Mouse (Mus musculus) midbrain, embryonic 13.5 days (tissue): ENCODE measurements around the gene Tsfm. TPM values are rescaled to one million over a fixed set of nuclear protein-coding genes. Genes with fewer than 3 reads are reported as not detected.
A peak's percentile ranks its signal among the peaks of the same experiment; 100 is the strongest.

Experiments used
- ATAC-seq: fragments of 200-750 bp; cut with Nextera tagmentation; 2 replicates; pipeline ENCODE4 v1.8.0; 2017; ENCODE audit warnings: mild to moderate bottlenecking, moderate TSS enrichment, moderate library complexity
- H3K27ac ChIP-seq: fragments of 300-500 bp; sonication (generic); 2 replicates; pipeline ENCODE4 v1.5.1; 2015; ENCODE audit warnings: inconsistent platforms, mild to moderate bottlenecking, moderate library complexity
- H3K27me3 ChIP-seq: fragments of 300-500 bp; sonication (generic); 2 replicates; pipeline ENCODE4 v1.6.1; 2015; ENCODE audit warnings: mild to moderate bottlenecking, inconsistent platforms
- H3K36me3 ChIP-seq: fragments of 300-500 bp; sonication (generic); 2 replicates; pipeline ENCODE4 v1.6.1; 2015; ENCODE audit warnings: mild to moderate bottlenecking, inconsistent platforms
- H3K4me1 ChIP-seq: fragments of 300-500 bp; sonication (generic); replicated peaks from 2 replicates; pipeline ENCODE4 v1.6.1; 2015; ENCODE audit warnings: inconsistent platforms
- H3K4me2 ChIP-seq: fragments of 300-500 bp; sonication (generic); replicated peaks from 2 replicates; pipeline ENCODE4 v1.6.1; 2015; ENCODE audit warnings: moderate library complexity, mild to moderate bottlenecking, inconsistent platforms
- H3K4me3 ChIP-seq: fragments of 300-500 bp; sonication (generic); replicated peaks from 2 replicates; pipeline ENCODE4 v1.5.1; 2015; ENCODE audit warnings: mild to moderate bottlenecking, inconsistent platforms
- H3K9ac ChIP-seq: fragments of 300-500 bp; sonication (generic); replicated peaks from 2 replicates; pipeline ENCODE4 v1.6.1; 2015; ENCODE audit warnings: mild to moderate bottlenecking, inconsistent platforms
- H3K9me3 ChIP-seq: fragments of 300-500 bp; sonication (generic); 2 replicates; pipeline ENCODE4 v1.6.1; 2016; ENCODE audit warnings: mild to moderate bottlenecking, inconsistent platforms
- WGBS: fragments of 180-500 bp; shearing (Covaris S2); methylation state at CpG from one replicate; pipeline ENCODE4 v1.1.7; 2015; 5-methylcytosine and 5-hydroxymethylcytosine counted together
- polyA plus RNA-seq: library from polyadenylated mRNA; unstranded; fragments of >200 nt; fragmentation: Nextera tagmentation; extraction: Ambion mirVana; gene quantifications from 2 replicates; pipeline ENCODE4 v1.2.1, GENCODE M21; 2015

Gene Tsfm
- polyA plus RNA-seq, 1 experiment from 2014 or later = 63.9 TPM

GRCm38 (mm10) chr10:126988513-126989165, 42.0 kb downstream of the Tsfm start:
- WGBS = 75% methylated on average over 5 of the region's 5 CpGs
- Histone ChIP-seq H3K4me1 (peaks cover 65% of the 10 kb centered on the region), H3K36me3 (peaks cover 21% of the 10 kb centered on the region), H3K27ac (peak overlapping the region; percentile 56), H3K4me3 (no peak overlapping the region), H3K9ac (no peak overlapping the region), H3K9me3 (no peaks in the 10 kb centered on the region), H3K27me3 (no peaks in the 10 kb centered on the region), H3K4me2 (no peak overlapping the region)
- ATAC-seq = no peak

DNA sequence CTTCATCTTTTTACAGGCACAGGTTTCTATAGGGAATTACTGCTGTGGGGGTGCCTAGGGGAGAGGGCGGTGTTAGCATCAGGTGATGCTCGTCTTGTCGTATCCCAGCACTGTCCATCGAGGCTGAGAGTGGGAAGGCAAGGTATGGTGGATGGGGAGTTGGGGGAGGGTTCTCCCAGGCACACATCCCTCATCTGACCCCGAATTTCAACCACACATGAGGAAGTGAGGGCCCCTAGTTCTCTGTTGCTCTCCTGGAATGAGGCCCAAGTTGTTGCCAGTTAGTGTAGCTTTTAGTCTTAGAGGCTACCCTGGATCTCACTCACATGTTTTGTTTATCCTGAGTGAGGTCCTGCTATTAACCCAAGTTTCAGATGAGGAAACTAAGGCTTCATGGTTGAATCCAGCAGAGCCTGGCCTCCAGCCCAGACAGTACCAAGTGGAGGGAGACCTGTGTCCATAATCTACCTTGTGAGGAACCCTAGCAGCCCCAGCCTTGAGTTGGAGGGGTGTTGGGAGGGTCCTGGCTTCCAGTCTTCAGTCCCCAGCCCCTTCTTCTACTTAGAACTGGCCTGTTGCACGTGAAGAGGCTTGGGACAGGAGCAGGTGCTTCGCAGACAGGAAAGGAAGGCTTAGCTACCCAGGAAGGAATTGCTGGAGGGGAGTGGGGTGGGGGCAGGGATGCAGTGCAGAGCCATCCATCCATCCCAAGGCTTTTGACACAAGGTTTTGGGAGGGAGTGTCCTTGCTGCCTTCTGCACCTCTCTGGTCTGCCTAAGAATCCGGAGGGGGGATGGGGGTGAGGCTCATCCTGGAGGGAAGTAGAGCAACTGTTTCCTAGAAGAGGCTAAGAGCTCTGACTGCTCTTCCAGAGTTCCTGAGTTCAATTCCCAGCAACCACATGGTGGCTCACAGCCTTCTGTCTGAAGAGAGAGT, 43.2 kb downstream of the Tsfm start:
- no peak overlapping the region for H3K4me2 ChIP-seq
- peak overlapping the region; percentile 58; the same call in 1 of the 2 replicates for H3K27ac ChIP-seq
- H3K4me3 ChIP-seq = no peak overlapping the region
- H3K36me3 ChIP-seq = peaks cover 9% of the 10 kb centered on the region
- WGBS = 60% methylated on average over 8 of the region's 8 CpGs
- ATAC-seq = no peak
- H3K9me3 ChIP-seq = no peaks in the 10 kb centered on the region
- H3K27me3 ChIP-seq = no peaks in the 10 kb centered on the region
- no peak overlapping the region for H3K9ac ChIP-seq
- H3K4me1 ChIP-seq = peaks cover 77% of the 10 kb centered on the region

- peaks cover 1% of the 10 kb centered on the region; the same call in 1 of the 2 replicates for H3K36me3 ChIP-seq
- H3K4me1 ChIP-seq = peaks cover 86% of the 10 kb centered on the region
- no peak overlapping the region for H3K4me3 ChIP-seq
- H3K27me3 ChIP-seq = no peaks in the 10 kb centered on the region
- no peak overlapping the region; the same call in 1 of the 2 replicates for H3K4me2 ChIP-seq
- H3K9me3 ChIP-seq = no peaks in the 10 kb centered on the region
- 60% methylated on average over 4 of the region's 4 CpGs for WGBS
- no peak overlapping the region for H3K9ac ChIP-seq
- peak overlapping the region; percentile 58 for H3K27ac ChIP-seq
- ATAC-seq = 0 out of 2 replicates have a peak, but pooled peaks have one; percentile 26
Measured at GRCm38 (mm10) chr10:126986541-126986961, 44.1 kb downstream of the Tsfm start.

DNA sequence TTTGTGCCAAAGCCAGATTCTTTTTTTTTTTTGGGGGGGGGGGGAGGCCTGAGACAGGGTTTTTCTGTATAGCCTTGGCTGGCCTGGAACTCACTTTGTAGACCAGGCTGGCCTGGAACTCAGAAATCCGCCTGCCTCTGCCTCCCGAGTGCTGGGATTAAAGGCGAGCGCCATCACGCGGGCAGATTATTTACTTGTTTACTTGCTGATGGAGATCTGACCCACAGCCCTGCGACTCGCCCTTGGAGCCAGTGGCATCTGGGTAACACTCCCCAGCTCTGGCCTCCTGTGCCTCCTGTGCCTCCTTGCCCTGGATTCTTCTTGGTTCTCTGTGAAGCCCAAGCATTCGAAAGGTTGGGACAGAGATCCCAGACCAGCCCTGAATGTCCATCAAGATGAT, 45.1 kb downstream of the Tsfm start:
- Histone ChIP-seq H3K9ac (no peak overlapping the region), H3K9me3 (no peaks in the 10 kb centered on the region), H3K4me3 (no peak overlapping the region), H3K4me2 (no peak overlapping the region), H3K27ac (no peak overlapping the region), H3K36me3 (no peaks in the 10 kb centered on the region), H3K4me1 (peaks cover 89% of the 10 kb centered on the region), H3K27me3 (no peaks in the 10 kb centered on the region)
- ATAC-seq = no peak
- WGBS = 96% methylated on average over 9 of the region's 9 CpGs

DNA sequence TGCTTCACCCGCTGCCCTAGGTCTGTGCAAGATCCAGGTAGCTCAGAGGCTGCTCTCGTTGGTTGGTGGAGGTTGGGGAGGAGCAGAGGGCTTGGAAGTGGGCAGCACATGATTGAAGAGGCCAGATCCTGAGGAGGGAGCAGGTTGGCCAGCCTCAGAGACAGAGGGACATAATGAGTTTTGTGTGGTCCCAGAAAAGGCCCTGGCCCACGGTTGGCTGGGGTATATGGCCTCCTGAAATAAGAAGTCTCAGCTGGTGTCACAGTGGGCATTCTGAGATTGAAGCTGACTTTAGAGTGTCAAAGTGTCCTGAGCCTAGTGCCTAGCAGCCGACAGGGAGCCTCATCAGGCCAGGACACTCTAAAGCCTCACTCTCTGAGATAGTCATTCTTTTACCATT, 45.5 kb downstream of the Tsfm start:
- WGBS = 79% methylated on average over 4 of the region's 4 CpGs
- H3K4me3 ChIP-seq = no peak overlapping the region
- H3K4me1 ChIP-seq = peaks cover 89% of the 10 kb centered on the region
- H3K36me3 ChIP-seq = no peaks in the 10 kb centered on the region
- H3K9me3 ChIP-seq = no peaks in the 10 kb centered on the region
- H3K27me3 ChIP-seq = no peaks in the 10 kb centered on the region
- H3K27ac ChIP-seq = no peak overlapping the region; the same call in 1 of the 2 replicates
- H3K4me2 ChIP-seq = 0 out of 2 replicates have a peak overlapping the region, but pooled peaks have one; percentile 1
- no peak overlapping the region; the same call in 1 of the 2 replicates for H3K9ac ChIP-seq
- ATAC-seq = no peak

GRCm38 (mm10) chr10:126984189-126985004, 46.2 kb downstream of the Tsfm start:
- peak overlapping the region; percentile 81 for H3K4me2 ChIP-seq
- no peak for ATAC-seq
- 0 out of 2 replicates have a peak overlapping the region, but pooled peaks have one; percentile 2 for H3K4me3 ChIP-seq
- H3K4me1 ChIP-seq = peaks cover 88% of the 10 kb centered on the region
- no peaks in the 10 kb centered on the region for H3K9me3 ChIP-seq
- no peaks in the 10 kb centered on the region for H3K27me3 ChIP-seq
- H3K27ac ChIP-seq = peak overlapping the region; percentile 19; the same call in 1 of the 2 replicates
- no peaks in the 10 kb centered on the region for H3K36me3 ChIP-seq
- 31% methylated on average over 5 of the region's 5 CpGs for WGBS
- peak overlapping the region; percentile 8; the same call in 1 of the 2 replicates for H3K9ac ChIP-seq

DNA sequence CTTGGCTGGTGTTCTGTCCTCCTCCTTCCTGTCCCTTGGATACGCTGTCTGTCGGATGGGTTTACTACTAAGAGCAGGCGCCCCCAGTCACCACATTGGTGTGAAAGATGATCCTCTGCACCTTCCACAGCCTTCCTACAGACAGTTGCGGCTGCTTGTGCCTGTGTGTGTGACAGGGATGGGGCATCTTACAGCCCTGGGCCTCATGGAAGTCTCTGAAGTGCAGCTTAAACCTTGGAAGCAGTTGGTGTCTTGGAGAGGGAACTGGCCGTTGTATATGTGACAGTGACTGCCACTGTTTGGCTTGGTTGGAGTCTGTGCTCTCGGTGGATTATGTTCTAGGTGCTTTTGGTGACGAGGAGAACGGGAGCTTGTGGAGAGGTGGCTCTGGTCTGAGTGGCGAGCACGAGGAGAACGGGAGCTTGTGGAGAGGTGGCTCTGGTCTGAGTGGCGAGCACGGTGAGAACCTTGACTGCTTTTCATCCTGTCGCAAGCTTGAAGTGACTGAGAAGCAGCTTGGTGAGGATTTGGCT, 47.4 kb downstream of the Tsfm start:
- no peaks in the 10 kb centered on the region for H3K9me3 ChIP-seq
- no peaks in the 10 kb centered on the region for H3K27me3 ChIP-seq
- H3K9ac ChIP-seq = peak overlapping the region; percentile 96
- H3K4me1 ChIP-seq = peaks cover 82% of the 10 kb centered on the region
- H3K4me3 ChIP-seq = no peak overlapping the region; the same call in 1 of the 2 replicates
- 61% methylated on average over 14 of the region's 14 CpGs for WGBS
- ATAC-seq = no peak
- no peaks in the 10 kb centered on the region for H3K36me3 ChIP-seq
- H3K27ac ChIP-seq = no peak overlapping the region
- peak overlapping the region; percentile 81 for H3K4me2 ChIP-seq

GRCm38 (mm10) chr10:126981746-126982145, 48.9 kb downstream of the Tsfm start:
- Histone ChIP-seq H3K9ac (peak overlapping the region; percentile 96), H3K4me3 (peak overlapping the region; percentile 94), H3K27me3 (0 out of 2 replicates have a peak, but pooled peaks cover under 1% of the 10 kb centered on the region)

DNA sequence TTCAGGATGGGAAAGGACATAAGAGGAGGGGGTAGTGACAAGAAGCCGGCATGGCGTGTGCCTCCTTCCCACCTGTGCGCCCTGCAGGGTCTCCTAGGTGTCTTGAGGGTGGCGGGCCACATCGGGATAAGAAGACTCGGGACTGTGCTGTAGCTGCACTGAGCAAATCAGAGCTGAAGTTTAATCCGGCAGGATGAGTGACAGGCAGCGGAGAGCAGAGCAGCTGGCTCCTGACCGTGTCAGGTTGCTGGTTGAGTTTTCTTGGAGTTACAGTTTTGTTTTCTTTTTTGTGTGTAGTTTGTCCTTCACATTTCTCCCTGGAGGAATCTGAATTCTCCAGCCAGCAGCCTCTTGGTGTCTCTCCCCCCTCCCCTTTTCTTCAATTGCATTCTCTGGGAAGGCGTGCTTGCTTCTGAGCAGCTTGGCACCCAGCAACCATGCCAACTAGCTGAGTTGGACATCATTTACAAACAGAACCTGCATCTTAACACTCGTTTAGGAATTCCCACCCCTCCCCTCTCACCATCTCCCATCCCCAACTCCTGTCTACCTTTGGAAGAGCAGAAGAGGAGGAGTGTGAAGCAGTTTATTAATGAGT, 49.6 kb downstream of the Tsfm start:
- no peaks in the 10 kb centered on the region for H3K9me3 ChIP-seq
- peaks cover 66% of the 10 kb centered on the region for H3K4me1 ChIP-seq
- 4% methylated on average over 11 of the region's 11 CpGs for WGBS
- peak overlapping the region; percentile 81 for H3K4me2 ChIP-seq
- no peaks in the 10 kb centered on the region for H3K36me3 ChIP-seq
- H3K4me3 ChIP-seq = peak overlapping the region; percentile 94
- peak overlapping the region; percentile 100 for H3K27ac ChIP-seq
- H3K9ac ChIP-seq = peak overlapping the region; percentile 96
- peak; percentile 5; the same call in 1 of the 2 replicates for ATAC-seq
- H3K27me3 ChIP-seq = peaks cover 5% of the 10 kb centered on the region; the same call in 1 of the 2 replicates

More at GRCm38 (mm10) chr10:126981746-126982145, 48.9 kb downstream of the Tsfm start:
- Histone ChIP-seq H3K36me3 (no peaks in the 10 kb centered on the region), H3K27ac (no peak overlapping the region), H3K4me2 (peak overlapping the region; percentile 81), H3K4me1 (peaks cover 73% of the 10 kb centered on the region), H3K9me3 (no peaks in the 10 kb centered on the region)
- 71% methylated on average over 3 of the region's 3 CpGs for WGBS
- ATAC-seq = no peak

DNA sequence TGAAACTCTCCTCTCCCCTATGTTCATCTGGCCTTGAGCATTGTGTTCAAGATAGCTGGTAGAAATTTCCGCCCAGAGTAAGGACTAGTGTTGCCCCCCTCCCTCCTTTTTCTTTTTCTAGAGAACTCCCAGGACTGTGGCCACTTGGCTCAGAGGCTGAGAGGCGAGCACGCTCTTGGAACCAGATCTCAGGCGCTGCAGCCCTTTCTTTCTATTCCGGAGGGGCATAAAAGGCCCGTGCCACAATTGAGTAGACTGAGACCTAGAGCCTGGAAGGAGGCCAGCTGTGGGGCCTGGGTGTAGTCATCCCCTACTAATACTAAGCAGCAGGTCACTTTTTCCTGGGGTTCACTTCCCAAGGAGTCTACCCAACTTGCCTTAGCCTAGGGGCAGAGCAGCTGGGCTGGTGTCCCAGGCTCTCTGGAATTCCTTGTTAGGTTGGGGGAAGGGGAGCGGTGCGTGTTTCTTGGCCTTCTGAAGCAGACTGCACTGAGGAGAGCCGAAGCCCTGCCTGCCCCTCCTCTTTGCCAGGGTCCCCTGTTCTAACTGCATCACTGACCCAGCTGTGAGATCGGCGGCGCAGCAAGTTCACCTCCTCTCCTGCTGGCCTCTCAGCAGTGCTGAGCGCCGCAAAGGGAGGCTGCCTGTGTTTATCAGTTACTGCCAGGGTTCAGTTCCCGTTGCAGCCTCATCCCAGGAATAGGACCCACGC, 50.3 kb downstream of the Tsfm start:
- no peaks in the 10 kb centered on the region for H3K9me3 ChIP-seq
- peaks cover 60% of the 10 kb centered on the region for H3K4me1 ChIP-seq
- H3K4me3 ChIP-seq = peak overlapping the region; percentile 94
- peak overlapping the region; percentile 96 for H3K9ac ChIP-seq
- under 1% methylated on average over 16 of the region's 16 CpGs for WGBS
- H3K4me2 ChIP-seq = peak overlapping the region; percentile 81
- no peaks in the 10 kb centered on the region for H3K36me3 ChIP-seq
- peak overlapping the region; percentile 100 for H3K27ac ChIP-seq
- peak; percentile 21 for ATAC-seq
- H3K27me3 ChIP-seq = peaks cover 5% of the 10 kb centered on the region; the same call in 1 of the 2 replicates
